In the genomic region with DNA sequence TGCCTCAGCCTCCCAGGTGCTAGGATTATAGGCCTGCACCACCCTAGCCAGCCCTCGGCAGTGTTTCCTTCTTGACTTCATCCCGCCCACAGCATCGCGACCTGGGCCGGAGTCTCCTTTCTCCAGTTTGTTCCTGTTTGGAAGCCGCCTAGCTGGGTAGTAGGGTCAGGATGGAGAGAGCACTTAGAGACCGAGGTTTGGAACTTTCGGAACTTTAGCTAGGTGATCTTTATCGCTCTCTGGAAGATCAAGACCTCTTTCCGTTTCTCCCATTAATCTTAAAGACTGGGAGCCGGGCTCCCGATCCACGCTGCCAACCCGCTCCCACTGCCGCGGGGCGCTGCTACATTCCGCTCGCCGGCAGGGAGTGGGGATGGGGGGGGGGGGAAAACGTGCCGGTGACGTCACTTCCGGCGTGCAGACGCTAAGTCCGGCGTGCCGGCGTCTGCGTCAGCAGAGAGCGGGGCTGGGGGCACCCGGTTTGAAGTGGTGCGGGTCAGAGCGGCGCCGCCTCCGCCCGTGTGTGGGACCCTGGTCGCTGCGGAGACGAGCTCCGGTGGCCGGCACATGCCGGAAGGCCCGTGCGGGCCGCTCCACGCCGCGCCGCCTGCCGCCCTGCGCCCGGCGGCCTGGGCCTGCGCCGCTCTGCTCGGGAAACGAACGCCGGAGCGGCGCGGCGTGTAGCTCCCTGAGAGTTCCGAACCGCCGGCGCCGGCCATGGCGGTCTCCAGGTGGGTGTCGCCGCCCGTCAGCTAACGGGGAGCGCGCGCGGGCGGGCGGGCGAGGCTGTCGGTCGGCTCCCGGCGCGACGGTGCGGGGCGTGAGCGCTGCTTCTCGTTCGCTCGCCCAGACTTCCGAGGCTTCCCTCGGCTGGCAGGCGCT, we compare ENCODE assay signal across 8 mouse cellular contexts. TPM values are rescaled to one million over a fixed set of nuclear protein-coding genes. Genes with fewer than 3 reads are reported as not detected.
A peak's percentile ranks its signal among the peaks of the same experiment; 100 is the strongest.
DNase-seq lines count a peak whose midpoint lies in the region; ATAC-seq lines count a peak whose summit lies in the region.

Gene Btaf1 (plus strand): TSS at position 409 of the 882 bp plus-strand sequence.

- no peaks in the 10 kb centered on the region for H3K27me3 ChIP-seq in hindbrain, embryonic 15.5 days
- H3K27me3 ChIP-seq in megakaryocyte, embryonic 14.5 days (replicated peaks) = no peaks in the 10 kb centered on the region

- H3K4me2 ChIP-seq in hindbrain, embryonic 15.5 days = peak within 1 kb of the TSS; percentile 73

- peak within 1 kb of the TSS; percentile 82 for H3K9ac ChIP-seq in hindbrain, embryonic 15.5 days

- H3K9me3 ChIP-seq in hindbrain, embryonic 15.5 days = no peaks in the 10 kb centered on the region
- no peaks in the 10 kb centered on the region for H3K9me3 ChIP-seq in megakaryocyte, embryonic 14.5 days

- H3K36me3 ChIP-seq in hindbrain, embryonic 15.5 days = no peaks in the 10 kb centered on the region
- no peaks in the 10 kb centered on the region for H3K36me3 ChIP-seq in megakaryocyte, embryonic 14.5 days (replicated peaks; ENCODE audit: low read length)

- peak; percentile 98 for ATAC-seq in hindbrain, embryonic 15.5 days (ENCODE audit: low FRiP score, low read depth)

- peak within 1 kb of the TSS; percentile 97 for H3K27ac ChIP-seq in hindbrain, embryonic 15.5 days (replicated peaks)

- peak within 1 kb of the TSS; percentile 99 for H3K4me3 ChIP-seq in hindbrain, embryonic 15.5 days
- peak within 1 kb of the TSS; percentile 96 for H3K4me3 ChIP-seq in megakaryocyte, embryonic 14.5 days (replicated peaks)

- DNase-seq in WW6 (ENCODE audit: low read depth, low spot score) = peak; percentile 82
- DNase-seq in cerebellum, postnatal 36 days = peak; percentile 77 to 86
- peak; percentile 79 to 80 for DNase-seq in frontal cortex, postnatal 36 days (ENCODE audit: low spot score in 2 of 2)
- peak; percentile 65 to 86 for DNase-seq in left cerebral cortex, adult 8-10 months (ENCODE audit: low spot score in 2 of 2)
- peak; percentile 91 for DNase-seq in right cerebral cortex, postnatal 14 days
- DNase-seq in urinary bladder, postnatal 36 days (ENCODE audit: low spot score in 2 of 2) = peak; percentile 67 to 75

- 0% methylated on average over 92 of the region's 98 CpGs for WGBS in hindbrain, embryonic 15.5 days

- H3K4me1 ChIP-seq in hindbrain, embryonic 15.5 days (replicated peaks) = peaks cover 25% of the 10 kb centered on the region
- peaks cover 47% of the 10 kb centered on the region for H3K4me1 ChIP-seq in megakaryocyte, embryonic 14.5 days

RNA-seq across cellular contexts. Expression of gene Btaf1, which starts in this region (rescaled TPM):
- polyA plus RNA-seq in hindbrain, embryonic 15.5 days (2015; fragmentation: Nextera tagmentation; extraction: Ambion mirVana) = 9.0 and 9.8 TPM in 2 replicates
- total RNA-seq in left cerebral cortex, adult 8-10 months (2022) = 10 to 100 TPM; 20.8 to 24.2 (median 22.5) TPM
- 0.32 and 0.60 TPM in 2 replicates for polyA plus RNA-seq in megakaryocyte, embryonic 14.5 days (2012; ENCODE audit: insufficient read depth, low replicate concordance)

Comparison
In these comparisons a context has a peak if more than half of its experiments do, and no peak if none do; other contexts are left out.
1. Peak in every context shown above with its lines: DNase-seq, ATAC-seq, H3K4me3 ChIP-seq and H3K27ac ChIP-seq.